Mouse (Mus musculus): Measurements from ENCODE around the gene Pycr1. TPM values are rescaled to one million over a fixed set of nuclear protein-coding genes. Genes with fewer than 3 reads are reported as not detected.

Pycr1 gene
- polyA plus RNA-seq, 1 experiment from 2014 or later = 22.3 TPM

DNA sequence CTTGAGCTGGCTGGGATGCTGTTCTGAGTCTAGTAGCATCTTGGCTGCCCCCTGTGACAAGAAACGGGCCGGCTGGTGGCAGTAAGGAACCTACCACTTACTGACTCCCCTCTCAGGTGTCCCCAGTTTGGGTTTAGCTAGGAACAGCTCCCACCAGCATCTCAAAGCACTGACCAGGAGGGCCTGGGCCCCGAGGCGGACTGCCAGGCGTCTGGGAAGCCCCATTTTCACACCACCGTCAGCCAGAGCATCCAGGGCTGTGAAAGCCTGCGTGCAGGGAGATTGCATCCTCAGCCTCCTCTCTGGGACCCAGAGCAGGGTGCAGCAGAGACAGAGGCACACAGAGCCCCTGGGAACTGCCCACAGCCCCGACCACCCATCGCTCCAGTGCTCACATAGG lies 2.3 kb downstream of the Pycr1 start:
- no peaks in the 10 kb centered on the region for H3K27me3 ChIP-seq (ENCODE audit: control insufficient read depth, insufficient read depth, low read length)
- H3K4me2 ChIP-seq (ENCODE audit: low read length) = no peak overlapping the region
- H3K4me3 ChIP-seq (ENCODE audit: control insufficient read depth in 1 of 2, insufficient read depth in 1 of 2, low read depth in 1 of 2, low read length in 2 of 2) = no peak overlapping the region
- no peak for ATAC-seq (ENCODE audit: insufficient number of reproducible peaks, insufficient read depth, low FRiP score, low read depth)
- H3K9me3 ChIP-seq (ENCODE audit: control insufficient read depth, low read length) = no peaks in the 10 kb centered on the region
- peaks cover 5 to 9% of the 10 kb centered on the region in 2 experiments for H3K4me1 ChIP-seq (ENCODE audit: control insufficient read depth in 2 of 2, insufficient read depth in 2 of 2, low read length in 2 of 2)
- H3K27ac ChIP-seq (replicated peaks in 1 of 2; ENCODE audit: control insufficient read depth in 1 of 2, insufficient read depth in 1 of 2, low read depth in 2 of 2, low read length in 2 of 2) = no peak overlapping the region
- H3K9ac ChIP-seq (ENCODE audit: low read length) = no peak overlapping the region
- WGBS = 62% methylated on average over 9 of the region's 9 CpGs
- H3K36me3 ChIP-seq (ENCODE audit: control insufficient read depth, insufficient read depth, low read length) = no peaks in the 10 kb centered on the region

DNA sequence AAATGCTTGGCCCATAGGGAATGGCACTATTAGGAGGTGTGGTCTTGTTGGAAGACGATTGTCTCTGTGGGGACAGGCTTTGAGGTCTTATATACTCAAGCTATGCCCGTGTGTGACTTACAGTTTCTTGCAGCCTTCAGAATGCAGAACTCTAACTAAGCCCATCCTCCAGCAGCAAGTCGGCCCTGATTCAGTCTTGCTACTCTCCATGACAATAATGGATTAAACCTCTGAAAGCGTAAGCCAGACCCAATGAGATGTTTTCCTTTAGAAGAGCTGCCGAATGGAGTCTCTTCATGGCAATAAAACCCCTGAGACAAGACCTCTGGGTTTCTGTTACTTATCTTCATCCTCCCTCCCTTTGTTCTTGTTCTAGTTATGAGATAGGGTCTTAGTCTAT lies 8.8 kb downstream of the Pycr1 start:
- no peaks in the 10 kb centered on the region for H3K27me3 ChIP-seq (ENCODE audit: control insufficient read depth, insufficient read depth, low read length)
- H3K36me3 ChIP-seq (ENCODE audit: control insufficient read depth, insufficient read depth, low read length) = no peaks in the 10 kb centered on the region
- ATAC-seq (ENCODE audit: insufficient number of reproducible peaks, insufficient read depth, low FRiP score, low read depth) = no peak
- no peak overlapping the region for H3K4me3 ChIP-seq (ENCODE audit: control insufficient read depth in 1 of 2, insufficient read depth in 1 of 2, low read depth in 1 of 2, low read length in 2 of 2)
- H3K9ac ChIP-seq (ENCODE audit: low read length) = no peak overlapping the region
- H3K4me1 ChIP-seq (ENCODE audit: control insufficient read depth in 2 of 2, insufficient read depth in 2 of 2, low read length in 2 of 2) = peaks cover 20 to 26% of the 10 kb centered on the region in 2 experiments
- no peak overlapping the region for H3K27ac ChIP-seq (replicated peaks in 1 of 2; ENCODE audit: control insufficient read depth in 1 of 2, insufficient read depth in 1 of 2, low read depth in 2 of 2, low read length in 2 of 2)
- WGBS = 82% methylated on average over 5 of the region's 5 CpGs
- H3K9me3 ChIP-seq (ENCODE audit: control insufficient read depth, low read length) = no peaks in the 10 kb centered on the region
- H3K4me2 ChIP-seq (ENCODE audit: low read length) = no peak overlapping the region

DNA sequence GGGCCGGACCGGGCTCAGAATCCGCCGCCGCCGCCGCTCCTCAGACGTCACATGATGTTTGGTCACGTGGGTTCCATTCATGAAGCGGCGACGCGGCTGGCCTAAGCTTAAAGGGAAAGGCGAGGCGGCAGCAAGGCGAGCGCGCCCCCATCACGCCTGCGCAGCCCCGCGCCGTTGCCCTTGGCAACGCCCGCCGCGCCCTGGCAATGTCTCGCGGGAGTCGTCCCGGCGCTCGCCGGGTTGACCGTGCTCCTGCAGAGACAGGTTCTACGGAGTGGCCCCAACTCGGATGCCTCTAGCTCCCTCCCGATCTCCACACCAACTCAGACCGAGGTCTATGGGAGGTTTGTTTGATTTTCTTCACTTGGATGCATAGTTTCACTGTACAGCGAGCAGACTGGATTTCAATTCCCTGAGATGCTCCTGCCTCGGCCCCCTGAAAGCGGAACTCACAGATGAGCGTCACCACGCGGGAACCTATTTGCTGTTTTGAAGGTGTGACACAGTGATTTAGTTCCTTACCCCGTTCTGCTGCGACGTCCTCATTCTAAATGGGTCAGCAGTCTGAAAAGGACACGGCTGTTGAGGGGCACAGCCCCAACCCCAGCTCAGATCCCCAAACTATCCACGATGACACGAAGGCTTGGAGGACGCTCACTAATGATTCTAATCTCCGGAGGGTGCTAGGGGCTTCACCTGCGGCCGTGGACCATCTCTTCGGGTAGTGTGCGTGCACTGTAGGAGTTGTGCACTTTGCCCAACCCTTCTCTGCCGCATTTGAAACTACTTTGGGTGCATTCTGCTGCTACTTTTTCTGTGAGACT lies 9.8 kb downstream of the Pycr1 start, which contains the start of gene Mafg:
TSS of gene Mafg (minus strand) at position 81 of the 824 bp plus-strand sequence.
- H3K4me1 ChIP-seq (ENCODE audit: control insufficient read depth in 2 of 2, insufficient read depth in 2 of 2, low read length in 2 of 2) = peaks cover 25 to 31% of the 10 kb centered on the region in 2 experiments
- no peaks in the 10 kb centered on the region for H3K27me3 ChIP-seq (ENCODE audit: control insufficient read depth, insufficient read depth, low read length)
- peak within 1 kb of the TSS; percentile 87 to 92 for H3K4me3 ChIP-seq (ENCODE audit: control insufficient read depth in 1 of 2, insufficient read depth in 1 of 2, low read depth in 1 of 2, low read length in 2 of 2)
- H3K36me3 ChIP-seq (ENCODE audit: control insufficient read depth, insufficient read depth, low read length) = peaks cover 8% of the 10 kb centered on the region
- H3K9ac ChIP-seq (ENCODE audit: low read length) = peak within 1 kb of the TSS; percentile 94
- peak within 1 kb of the TSS; percentile 75 to 86 for H3K27ac ChIP-seq (replicated peaks in 1 of 2; ENCODE audit: control insufficient read depth in 1 of 2, insufficient read depth in 1 of 2, low read depth in 2 of 2, low read length in 2 of 2)
- peak; percentile 83 for ATAC-seq (ENCODE audit: insufficient number of reproducible peaks, insufficient read depth, low FRiP score, low read depth)
- H3K9me3 ChIP-seq (ENCODE audit: control insufficient read depth, low read length) = no peaks in the 10 kb centered on the region
- 9% methylated on average over 58 of the region's 58 CpGs for WGBS
- peak within 1 kb of the TSS; percentile 76 for H3K4me2 ChIP-seq (ENCODE audit: low read length)

DNA sequence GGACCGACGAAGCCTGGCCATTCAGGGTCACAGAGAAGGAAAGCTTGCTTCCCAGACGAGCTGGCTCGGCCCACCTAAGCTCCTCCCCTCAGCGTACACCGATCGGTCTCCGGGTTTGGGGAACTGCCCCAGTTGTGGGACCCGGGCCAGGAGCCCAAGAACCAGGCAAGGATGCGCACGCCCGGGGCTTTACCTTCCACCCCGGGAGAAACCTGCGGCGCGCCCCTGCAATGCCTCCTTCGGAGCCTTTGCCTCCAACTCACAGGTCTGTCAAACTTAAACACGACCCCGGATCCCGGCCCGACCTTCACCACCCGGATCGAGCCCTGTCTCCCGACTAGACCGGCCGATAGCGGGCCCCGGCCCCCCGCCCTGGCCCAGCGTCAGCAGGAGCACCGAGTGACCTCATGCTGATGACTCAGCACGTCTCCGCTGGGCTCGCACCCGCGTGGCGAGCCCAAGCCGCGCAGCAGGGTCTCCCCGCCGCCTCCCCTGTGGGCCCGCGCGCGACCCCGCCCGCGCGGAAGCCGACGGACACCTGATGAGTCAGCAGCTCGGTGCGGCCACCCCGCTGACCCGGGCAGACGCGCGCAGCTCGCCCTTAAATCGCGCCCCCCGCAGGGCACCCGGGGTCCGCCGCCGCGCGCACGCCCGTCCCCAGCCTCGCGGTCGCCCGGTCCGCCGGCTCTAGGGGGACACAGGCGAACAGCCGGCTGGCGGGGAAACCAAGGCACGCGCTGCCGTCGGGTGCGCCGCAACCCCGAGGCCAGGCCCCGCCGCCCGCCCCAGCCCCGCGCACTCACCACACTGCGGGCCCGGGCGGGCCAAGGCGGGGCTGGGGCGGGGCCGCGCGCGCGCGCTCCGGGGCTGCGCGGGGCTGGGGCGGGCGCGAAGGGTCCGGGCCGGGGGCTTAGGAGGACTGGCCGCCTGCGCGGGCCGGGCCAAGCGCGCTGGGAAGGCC lies 10.7 kb downstream of the Pycr1 start:
- under 1% methylated on average over 76 of the region's 116 CpGs for WGBS
- H3K9ac ChIP-seq (ENCODE audit: low read length) = peak overlapping the region; percentile 94
- peaks cover 25 to 31% of the 10 kb centered on the region in 2 experiments for H3K4me1 ChIP-seq (ENCODE audit: control insufficient read depth in 2 of 2, insufficient read depth in 2 of 2, low read length in 2 of 2)
- peaks cover 11% of the 10 kb centered on the region for H3K36me3 ChIP-seq (ENCODE audit: control insufficient read depth, insufficient read depth, low read length)
- peak overlapping the region; percentile 76 for H3K4me2 ChIP-seq (ENCODE audit: low read length)
- H3K9me3 ChIP-seq (ENCODE audit: control insufficient read depth, low read length) = no peaks in the 10 kb centered on the region
- peak overlapping the region; percentile 87 to 92 for H3K4me3 ChIP-seq (ENCODE audit: control insufficient read depth in 1 of 2, insufficient read depth in 1 of 2, low read depth in 1 of 2, low read length in 2 of 2)
- ATAC-seq (ENCODE audit: insufficient number of reproducible peaks, insufficient read depth, low FRiP score, low read depth) = peak; percentile 71
- H3K27me3 ChIP-seq (ENCODE audit: control insufficient read depth, insufficient read depth, low read length) = no peaks in the 10 kb centered on the region
- H3K27ac ChIP-seq (replicated peaks in 1 of 2; ENCODE audit: control insufficient read depth in 1 of 2, insufficient read depth in 1 of 2, low read depth in 2 of 2, low read length in 2 of 2) = peak overlapping the region; percentile 75 to 86

DNA sequence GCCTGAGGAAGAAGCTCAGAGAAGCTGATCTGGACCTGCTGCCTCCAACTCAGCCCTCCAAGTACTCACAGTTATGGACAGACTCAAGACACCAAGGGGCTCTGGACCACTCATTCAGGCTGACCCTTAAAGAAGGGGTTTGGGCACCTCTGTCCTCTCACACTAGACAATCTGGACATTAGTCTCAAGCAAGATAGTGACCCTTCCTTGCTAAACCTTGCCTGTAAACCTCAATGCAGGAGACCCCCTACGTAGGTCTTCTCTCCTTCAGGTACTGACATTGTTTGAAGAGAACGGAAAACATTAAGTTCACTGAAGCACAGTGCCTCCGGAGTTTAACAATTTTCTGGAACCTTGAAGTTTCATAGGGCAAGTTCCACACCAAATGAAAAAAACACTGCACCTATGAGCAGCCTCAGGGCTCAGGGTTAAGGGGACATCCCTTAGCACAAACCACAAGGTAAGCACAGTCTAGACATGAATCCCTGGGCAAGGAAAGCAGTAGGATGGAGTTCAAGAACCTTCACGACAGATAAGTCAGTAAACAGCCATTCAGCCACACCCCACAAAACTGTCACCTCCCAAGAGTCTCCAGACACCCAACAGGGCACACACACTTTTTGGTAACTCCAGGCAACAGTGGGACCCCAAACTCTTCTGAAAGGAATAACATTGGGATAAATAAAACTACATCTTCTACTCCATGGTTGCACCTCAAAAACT lies 11.7 kb downstream of the Pycr1 start:
- 69% methylated on average over 4 of the region's 4 CpGs for WGBS

DNA sequence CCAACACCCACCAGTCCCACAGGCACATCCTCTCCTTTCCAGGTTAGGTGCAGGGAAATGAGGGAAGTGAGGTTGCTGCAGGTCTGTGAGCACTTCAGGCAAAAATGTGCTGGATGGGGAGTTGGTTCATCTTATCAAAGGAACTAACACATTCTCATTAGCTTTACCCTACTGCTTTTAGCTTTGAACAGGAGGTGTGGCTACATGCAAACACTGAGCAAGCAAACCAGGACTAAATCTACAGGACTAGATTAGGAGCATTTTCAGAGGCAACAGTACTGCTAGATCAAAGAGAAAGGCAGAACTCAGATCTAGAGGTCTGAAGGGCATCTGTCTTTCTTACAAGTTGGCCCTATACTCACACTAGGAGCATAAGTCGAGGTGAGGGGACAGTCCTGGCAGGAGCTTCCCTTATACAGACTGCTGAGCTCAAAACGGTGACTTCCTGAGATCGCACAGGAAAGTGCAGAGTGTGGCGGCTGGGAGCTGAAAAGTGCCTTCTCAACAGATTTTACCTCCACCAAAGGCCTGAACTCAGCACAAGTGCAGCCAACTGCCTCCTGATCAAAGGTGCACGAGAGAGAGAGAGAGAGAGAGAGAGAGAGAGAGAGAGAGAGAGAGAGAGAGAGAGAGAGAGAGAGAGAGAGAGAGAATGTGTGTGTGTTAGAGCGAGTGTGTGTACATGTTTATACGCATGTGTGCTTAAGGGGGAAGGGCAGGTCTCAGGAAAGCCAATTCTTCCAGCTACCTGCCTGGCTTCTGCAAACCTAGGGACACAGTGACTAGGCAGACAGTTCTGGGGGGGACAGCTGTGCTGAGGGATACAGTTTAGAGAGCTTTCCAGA lies 12.5 kb downstream of the Pycr1 start:
- peak overlapping the region in 1 of 2 experiments; percentile 87; a peak in 1 of 4 replicates for H3K4me3 ChIP-seq (ENCODE audit: control insufficient read depth in 1 of 2, insufficient read depth in 1 of 2, low read depth in 1 of 2, low read length in 2 of 2)
- WGBS = 31% methylated on average over 7 of the region's 7 CpGs
- peaks cover 21% of the 10 kb centered on the region for H3K36me3 ChIP-seq (ENCODE audit: control insufficient read depth, insufficient read depth, low read length)

More for the DNA sequence above, 11.7 kb downstream of the Pycr1 start:
- peak overlapping the region; percentile 87 to 92 for H3K4me3 ChIP-seq (ENCODE audit: control insufficient read depth in 1 of 2, insufficient read depth in 1 of 2, low read depth in 1 of 2, low read length in 2 of 2)
- H3K27me3 ChIP-seq (ENCODE audit: control insufficient read depth, insufficient read depth, low read length) = no peaks in the 10 kb centered on the region
- peaks cover 21% of the 10 kb centered on the region for H3K36me3 ChIP-seq (ENCODE audit: control insufficient read depth, insufficient read depth, low read length)
- H3K4me1 ChIP-seq (ENCODE audit: control insufficient read depth in 2 of 2, insufficient read depth in 2 of 2, low read length in 2 of 2) = peaks cover 25 to 31% of the 10 kb centered on the region in 2 experiments
- H3K9ac ChIP-seq (ENCODE audit: low read length) = peak overlapping the region; percentile 94
- peak overlapping the region; percentile 17 to 86; a peak in 3 of 4 replicates for H3K27ac ChIP-seq (replicated peaks in 1 of 2; ENCODE audit: control insufficient read depth in 1 of 2, insufficient read depth in 1 of 2, low read depth in 2 of 2, low read length in 2 of 2)
- peak overlapping the region; percentile 76 for H3K4me2 ChIP-seq (ENCODE audit: low read length)
- H3K9me3 ChIP-seq (ENCODE audit: control insufficient read depth, low read length) = no peaks in the 10 kb centered on the region
- no peak for ATAC-seq (ENCODE audit: insufficient number of reproducible peaks, insufficient read depth, low FRiP score, low read depth)

More for the DNA sequence above, 12.5 kb downstream of the Pycr1 start:
- Histone ChIP-seq H3K4me2 (ENCODE audit: low read length) (peak overlapping the region; percentile 76), H3K4me1 (ENCODE audit: control insufficient read depth in 2 of 2, insufficient read depth in 2 of 2, low read length in 2 of 2) (peaks cover 25 to 31% of the 10 kb centered on the region in 2 experiments), H3K27ac (replicated peaks in 1 of 2; ENCODE audit: control insufficient read depth in 1 of 2, insufficient read depth in 1 of 2, low read depth in 2 of 2, low read length in 2 of 2) (peak overlapping the region in 1 of 2 experiments; percentile 86; a peak in 3 of 4 replicates), H3K9ac (ENCODE audit: low read length) (peak overlapping the region; percentile 94), H3K27me3 (ENCODE audit: control insufficient read depth, insufficient read depth, low read length) (no peaks in the 10 kb centered on the region), H3K9me3 (ENCODE audit: control insufficient read depth, low read length) (no peaks in the 10 kb centered on the region)
- no peak for ATAC-seq (ENCODE audit: insufficient number of reproducible peaks, insufficient read depth, low FRiP score, low read depth)
